Mouse (Mus musculus) cerebellum, adult 2 months (tissue): ENCODE data around the gene Zfp870.

Source experiments
- CTCF ChIP-seq: fragments of 200-500 bp; IDR thresholded peaks from 2 replicates; pipeline ENCODE4 v1.5.1; 2011; ENCODE audit warnings: low read depth, mild to moderate bottlenecking, control low read depth, low read length, moderate library complexity, borderline replicate concordance; ENCODE audit not compliant: insufficient read depth
- POLR2A ChIP-seq: fragments of 200-500 bp; IDR thresholded peaks from 2 replicates; pipeline ENCODE4 v1.6.1; 2011; ENCODE audit warnings: low read length, control low read depth, borderline replicate concordance; ENCODE audit not compliant: insufficient read depth

DNA sequence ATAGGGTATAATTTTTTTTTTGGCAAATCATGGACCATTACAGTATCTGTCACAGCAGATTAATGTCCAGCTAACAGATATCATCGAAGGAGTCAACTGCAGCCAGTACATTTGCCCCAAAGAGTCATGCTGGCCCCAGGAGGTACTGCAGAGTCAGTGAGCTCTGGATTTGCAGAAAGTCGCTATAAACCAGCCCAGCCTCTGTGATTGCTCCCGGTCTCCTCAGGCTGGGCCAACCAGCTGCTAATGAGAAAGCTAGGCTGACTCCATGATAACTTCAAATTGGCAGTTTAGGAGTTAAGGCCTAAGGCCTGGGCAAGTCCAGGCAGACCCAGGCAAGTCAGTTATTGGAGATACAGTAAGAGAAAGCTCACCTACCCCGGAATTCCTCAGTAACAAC, 19.4 kb downstream of the Zfp870 start:
- no peak for TF ChIP-seq POLR2A
- no peak for TF ChIP-seq CTCF
